Mouse (Mus musculus) fat pad, adult 2 months (tissue): ENCODE measurements around the gene Strn3.
"Not testable (repeated sequence)": the region's sequence is repeated elsewhere in the genome, so short reads cannot be mapped to it uniquely, and the experiment has no call there.

ENCODE experiments used
- DNase-seq: peaks from one replicate; pipeline ENCODE4 v3.0.0-alpha.2; 2011; ENCODE audit warnings: low read depth, low spot score; ENCODE audit errors: extremely low read depth

Strn3 gene

DNA sequence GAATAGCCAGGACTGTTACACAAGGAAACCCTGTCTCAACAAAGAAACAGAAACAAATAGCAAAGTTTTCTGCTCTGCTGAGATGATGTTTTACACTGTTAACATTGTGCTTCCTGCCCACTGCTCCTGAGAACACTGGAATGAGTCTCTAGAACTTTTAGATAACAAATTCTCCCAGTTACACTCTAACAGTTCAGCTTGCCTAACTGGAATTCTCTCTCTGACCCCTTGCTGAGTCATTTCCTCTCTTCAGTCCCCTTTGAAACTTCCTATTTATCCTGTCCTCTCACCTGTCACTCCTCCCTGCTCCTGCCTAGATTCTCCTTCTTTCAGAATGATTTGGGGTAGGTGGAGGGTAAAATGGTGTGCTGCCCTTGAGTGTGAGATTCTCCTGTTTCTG, 2.4 kb upstream of the Strn3 start:
- no peak for DNase-seq

DNA sequence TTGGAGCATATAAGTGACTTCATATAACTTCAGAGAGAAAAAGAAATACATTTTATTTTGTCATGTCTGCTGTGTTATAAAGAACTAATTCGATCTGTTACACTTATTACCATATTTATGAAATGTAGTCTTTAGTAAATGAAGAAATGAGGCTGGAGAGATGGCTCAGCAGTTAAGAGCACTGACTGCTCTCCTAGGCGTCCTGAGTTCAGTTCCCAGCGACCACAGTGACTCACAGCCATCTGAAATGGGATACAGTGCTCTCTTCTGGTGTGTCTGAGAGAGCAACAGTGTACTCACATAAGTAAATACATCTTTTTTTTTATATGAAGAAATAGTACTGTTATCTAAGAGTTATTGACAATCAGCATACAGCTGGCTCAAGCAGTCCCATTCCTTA, 1.7 kb upstream of the Strn3 start:
- DNase-seq = no peak

DNA sequence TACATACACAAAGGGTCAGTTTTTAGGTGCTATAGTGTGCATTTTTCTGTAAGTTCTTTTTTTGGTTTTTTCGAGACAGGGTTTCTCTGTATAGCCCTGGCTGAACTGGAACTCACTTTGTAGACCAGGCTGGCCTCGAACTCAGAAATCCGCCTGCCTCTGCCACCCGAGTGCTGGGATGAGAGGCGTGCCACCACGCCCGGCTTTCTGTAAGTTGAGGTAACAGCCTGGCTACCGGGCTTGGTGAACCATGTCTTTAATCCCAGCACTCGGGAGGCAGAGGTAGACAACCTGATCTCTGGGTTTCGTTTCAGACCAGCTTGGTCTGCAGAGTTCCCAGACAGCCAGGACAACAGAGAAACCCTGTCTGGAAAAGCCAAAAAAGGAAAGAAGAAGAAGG, 1.2 kb upstream of the Strn3 start:
- not testable (repeated sequence) for DNase-seq

DNA sequence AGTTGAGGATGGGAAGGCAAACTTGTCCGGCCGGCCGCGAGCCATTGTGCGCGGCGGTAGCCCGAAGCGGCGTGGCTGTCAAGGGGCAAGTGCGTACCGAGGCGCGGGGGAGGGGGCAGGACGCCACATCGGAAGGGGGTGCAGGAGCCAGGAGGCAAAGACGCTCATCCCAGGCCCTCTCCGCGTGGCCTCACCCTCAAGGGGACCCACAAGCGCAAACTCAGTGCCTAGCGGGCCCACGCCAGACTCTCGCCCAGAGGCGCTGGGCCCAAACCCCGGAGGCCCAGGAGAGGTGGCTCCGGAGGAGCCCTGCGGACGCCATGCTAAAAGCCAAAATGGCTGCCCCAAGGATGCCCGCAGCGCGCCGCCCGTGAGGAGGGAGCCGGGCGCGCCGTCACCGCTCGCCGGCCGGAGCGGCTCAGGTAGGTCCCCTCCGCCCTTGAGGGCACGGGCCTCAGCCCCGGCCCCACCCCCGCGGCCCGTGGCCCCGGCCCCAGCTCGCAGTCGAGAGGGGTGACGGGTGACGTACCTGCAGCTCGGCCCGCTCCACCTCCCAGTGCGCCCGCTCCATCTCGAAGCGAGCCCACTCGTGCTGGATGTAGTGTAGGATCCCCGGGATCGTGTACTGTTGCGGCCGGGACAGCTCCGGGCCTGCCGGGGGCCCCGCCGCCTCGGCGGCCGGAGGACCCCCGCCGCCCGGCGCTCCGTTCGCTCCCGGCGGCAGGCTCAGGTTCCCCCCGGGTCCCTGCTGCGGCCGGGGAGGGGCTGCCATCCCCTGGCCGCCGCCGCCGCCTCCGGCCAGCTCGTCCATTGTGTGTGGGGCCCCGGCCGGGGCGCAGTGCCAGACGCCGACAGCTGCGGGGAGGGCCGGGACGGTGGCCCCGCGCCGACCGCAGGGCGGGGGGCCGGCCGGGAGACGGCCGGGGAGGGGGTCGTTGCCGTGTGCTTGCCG, 528 bp downstream of the Strn3 start, which contains the start of gene Ap4s1:
TSS of gene Ap4s1 (plus strand) at position 141 of the 952 bp plus-strand sequence.
- DNase-seq = no peak

DNA sequence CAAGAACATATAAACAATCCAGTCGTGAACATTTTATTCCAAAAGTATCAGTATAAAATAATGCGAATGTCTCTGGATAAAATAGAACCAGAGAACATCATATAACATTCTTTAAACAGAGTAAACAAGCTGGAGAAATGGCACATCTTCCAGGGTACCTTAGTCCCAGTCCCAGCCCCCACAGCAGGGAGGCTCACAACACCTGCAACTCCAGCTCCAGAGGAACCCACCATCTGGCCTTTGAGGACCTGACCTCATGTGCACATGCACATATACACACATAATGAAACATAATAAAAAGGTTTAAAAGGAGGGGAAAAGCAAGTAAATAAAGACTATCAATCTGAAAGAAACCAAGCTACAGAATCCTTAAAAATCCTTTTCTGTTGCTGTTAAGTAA, 3.2 kb downstream of the Strn3 start:
- DNase-seq = no peak

DNA sequence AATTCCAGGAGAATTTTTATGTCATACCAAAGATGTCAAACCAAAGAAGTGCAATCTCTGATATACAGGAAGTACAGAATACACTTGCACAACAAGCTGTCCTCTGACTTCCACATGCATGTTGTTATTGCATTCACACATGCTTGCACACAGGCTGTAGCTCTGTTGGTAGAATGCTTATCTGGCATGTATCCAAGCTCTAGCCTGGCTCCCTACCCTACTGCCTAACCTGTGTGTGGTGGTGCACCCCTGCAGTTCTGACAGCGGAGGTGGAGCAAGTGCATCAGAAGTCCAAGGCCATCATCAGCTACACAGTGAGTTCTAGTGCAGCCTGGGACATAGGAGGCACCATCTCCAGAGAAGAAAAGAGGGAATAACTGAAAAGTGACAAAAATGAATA, 12.9 kb downstream of the Strn3 start:
- DNase-seq = no peak

DNA sequence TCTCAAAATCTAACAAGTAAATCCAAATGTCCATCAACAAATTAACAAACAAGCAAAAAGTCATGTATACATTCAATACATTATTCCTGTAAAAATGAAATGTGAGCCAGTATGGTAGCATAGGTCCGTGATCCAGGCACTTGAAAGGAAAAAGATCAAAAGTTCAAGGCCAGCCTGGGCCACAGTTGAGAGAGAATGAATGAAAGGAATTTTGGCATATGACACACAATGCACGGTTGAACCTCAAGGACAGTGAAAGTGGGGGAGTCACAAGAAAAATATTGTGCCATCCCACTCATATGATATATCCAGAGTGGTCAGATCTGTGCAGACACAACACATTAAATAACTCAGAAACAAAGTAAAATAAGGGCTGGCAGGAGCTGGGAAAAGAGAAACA, 15.3 kb downstream of the Strn3 start:
- DNase-seq = no peak

DNA sequence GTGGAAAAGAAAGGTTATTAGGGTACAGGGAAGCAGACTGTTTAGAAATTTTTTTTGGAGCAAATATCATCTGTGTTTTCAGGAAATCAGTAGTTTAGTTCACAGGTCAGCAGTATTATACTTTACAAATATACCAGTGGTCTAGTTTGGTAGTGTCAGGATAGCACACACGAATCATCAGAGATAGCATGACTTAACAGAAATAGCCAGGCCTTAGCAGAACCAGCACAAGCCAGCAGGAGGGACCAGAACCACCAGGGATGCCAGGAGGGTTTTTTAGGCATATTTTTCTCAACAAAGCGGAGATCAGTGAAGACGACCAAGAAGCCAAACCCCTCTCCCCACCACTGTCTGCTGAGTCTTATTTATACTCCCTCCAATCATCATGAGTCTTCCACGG, 18.4 kb downstream of the Strn3 start:
- DNase-seq = no peak

DNA sequence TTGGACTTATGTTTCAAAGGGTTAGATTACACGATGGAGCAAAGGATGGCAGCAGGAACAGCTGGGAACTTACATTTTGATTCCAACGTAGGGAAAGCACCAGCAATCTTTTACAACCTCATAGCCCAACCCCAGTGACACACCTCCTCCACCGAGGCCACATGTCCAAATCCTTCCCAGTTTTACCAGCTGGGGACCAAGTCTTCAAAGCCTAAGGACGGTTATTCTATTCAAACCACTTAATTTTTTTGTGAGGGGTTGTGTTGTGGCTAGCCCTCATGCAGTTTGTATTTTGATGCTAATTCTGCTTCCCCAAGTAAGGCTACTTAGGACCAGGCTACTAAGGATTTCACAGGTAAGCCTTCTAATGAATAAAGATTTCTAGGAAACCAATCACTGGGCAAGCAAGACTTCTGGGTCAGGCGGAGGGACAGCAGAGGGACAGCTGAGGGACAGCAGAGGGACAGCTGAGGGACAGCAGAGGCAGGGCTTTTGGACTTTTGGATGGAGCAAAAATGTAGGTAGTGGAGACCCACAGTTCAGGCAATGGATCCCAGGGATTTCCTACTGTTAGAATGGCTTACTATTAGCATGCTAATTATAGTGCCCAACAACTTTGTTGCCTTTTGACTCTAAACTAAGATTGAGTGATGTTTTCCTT, 20.3 kb downstream of the Strn3 start:
- no peak for DNase-seq

DNA sequence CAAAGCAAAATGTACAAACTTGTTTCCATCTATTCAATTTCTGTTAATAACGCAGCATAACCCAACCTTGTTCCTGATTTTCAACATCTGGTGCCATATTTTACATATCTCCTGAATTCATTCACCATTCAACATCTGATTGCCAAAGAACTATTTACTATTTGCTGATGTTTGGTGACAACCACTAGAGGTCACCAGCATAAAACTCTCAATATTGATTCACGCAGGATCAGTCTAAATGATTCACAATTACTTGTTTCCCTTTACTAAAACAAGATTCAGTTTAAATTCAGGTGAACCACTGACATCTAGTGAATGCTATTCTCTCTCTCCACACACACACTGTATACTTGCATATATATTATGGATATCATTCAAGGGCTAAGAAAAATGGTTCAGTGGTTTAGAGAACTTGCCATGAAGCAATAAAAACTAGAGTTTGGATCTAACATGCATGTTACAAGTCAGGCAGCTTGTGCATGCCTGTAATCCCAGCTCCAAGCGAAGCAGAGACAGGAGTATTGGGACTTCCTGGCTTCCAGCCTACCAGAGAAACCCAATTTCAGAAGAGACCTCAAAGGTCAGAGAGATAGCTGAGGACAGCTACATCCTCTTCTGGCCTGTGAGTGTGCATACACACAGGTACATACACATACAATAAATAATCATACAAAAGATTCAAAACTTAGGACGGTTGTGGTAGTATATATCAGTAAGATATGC, 24.8 kb downstream of the Strn3 start:
- no peak for DNase-seq

DNA sequence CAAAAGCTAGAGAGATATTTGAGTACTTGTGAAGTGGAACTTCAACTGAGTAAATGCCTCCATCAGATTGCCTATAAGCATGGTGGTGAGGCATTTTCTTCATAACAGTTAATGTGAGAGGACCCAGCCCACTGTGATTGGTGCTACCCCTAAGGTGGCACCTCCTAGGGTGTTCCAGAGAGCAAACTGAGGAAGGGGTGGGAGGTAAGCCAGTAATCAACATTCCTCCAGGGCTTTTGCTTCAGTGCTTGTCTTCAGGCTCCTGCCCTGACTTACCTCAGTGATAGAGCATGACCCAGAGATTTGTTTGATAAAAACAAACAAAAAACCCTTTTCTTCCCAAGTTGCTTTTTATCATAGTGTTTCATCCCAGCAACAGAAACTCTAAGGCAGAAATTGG, 27.8 kb downstream of the Strn3 start:
- DNase-seq = no peak

DNA sequence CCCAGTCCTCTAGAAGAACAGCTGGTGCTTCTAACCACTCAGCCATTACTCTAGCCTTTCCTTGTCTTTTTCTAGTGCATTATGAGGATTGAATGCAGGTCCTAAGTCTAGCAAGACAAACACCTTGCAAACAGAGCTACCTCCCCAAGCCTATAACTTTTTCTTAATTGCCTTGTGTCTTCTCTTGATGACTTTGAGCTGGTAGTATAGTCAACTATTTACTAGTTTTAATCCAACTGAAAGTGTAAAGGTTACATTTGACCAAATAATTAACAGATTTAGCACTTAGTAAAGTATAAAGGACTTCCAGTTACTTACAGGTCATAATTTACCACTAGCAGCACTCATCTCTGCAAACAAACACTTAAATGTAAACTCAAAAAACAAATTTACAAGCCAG, 28.7 kb downstream of the Strn3 start:
- no peak for DNase-seq

DNA sequence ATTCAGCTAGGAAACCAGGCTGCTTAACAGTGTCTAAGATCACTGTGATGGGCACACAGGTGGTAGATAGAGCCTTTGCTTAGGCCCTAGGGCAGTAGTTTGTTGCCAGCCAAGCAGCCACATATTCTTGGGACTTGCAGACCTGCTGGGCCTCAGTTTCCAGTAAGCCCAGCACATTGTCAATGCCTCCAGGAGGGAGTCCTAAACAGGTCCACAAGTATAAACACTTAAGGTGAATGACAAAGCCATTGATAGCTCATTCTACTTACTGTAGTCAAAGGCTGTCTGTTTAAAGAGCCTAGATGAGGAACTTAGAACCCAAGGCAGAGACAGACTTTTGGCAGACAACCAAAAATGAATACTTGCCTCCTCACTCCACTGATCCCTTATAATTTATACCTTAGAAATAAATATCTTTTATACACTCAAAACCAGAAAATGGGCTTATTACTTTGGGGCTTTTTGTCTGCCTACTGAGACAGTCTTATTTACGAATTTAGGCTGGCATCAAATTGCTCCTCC, 35.7 kb downstream of the Strn3 start:
- no peak for DNase-seq

DNA sequence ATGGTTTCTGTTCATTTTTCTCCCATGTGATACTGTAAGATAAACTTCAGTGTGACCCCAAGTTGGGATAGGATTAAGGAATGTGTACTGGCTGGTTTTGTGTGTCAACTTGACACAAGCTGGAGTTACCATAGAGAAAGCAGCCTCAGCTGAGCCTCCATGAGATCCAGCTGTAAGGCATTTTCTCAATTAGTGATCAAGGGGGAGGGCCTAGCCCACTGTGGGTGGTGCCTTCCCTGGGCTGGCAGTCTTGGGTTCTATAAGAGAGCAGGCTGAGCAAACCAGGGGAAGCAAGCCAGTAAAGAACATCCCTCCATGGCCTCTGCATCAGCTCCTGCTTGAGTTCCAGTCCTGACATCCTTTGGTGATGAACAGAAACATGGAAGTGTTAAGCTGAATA, 42.3 kb downstream of the Strn3 start:
- DNase-seq = not testable (repeated sequence)

DNA sequence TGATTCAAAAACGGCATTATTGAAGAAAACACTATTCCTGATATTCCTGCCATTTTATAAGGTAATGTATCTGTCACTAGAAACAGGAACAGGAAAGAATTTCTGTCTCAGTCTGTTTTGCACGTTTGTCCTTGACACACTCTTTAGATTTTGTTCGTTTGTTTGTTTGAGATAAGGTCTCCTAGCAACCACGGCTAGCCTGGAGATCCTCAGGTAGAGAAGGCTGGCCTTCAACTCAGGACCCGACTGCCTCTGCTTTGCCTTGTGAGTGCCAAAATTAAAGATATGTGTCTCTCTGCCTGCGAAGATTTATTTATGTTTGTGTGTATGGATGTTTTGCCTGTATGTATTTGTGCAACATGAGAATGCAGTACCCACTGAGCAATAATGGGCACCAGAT, 49.8 kb downstream of the Strn3 start:
- DNase-seq = no peak

DNA sequence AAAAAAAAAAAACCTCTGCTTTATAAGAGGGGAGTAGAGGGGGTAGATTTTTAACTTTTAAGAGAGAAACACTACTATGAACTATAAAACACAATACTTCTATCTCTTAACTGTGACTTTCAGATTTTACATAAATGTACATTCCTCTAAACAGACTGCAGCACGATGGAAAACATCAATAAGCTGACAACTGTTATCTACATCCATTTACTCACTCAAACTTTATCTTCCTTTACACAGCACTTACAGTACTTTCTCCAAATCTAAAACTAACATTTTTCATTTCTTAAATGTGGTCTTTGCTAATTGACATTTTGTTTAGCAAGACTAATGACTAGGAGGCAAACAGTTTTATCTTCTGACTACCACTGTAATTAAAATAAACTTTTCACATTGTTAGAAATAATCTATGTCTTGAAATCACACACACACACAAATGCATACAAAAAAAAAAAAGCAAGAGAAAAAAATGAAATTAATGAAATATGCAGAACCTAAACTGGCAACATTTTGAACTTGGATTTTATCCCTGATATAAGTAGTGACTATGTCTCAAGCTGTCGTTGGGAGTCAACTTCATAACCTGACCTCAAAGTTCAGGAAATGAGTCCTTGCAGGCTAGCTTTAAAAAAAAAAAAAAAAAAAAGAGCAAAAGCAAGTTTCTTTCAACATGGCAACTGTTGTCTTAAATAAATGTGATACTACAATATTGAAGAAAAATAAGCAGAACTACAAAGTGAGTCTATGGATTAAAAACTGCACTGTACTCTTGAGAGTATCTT, 54.8 kb downstream of the Strn3 start:
- no peak for DNase-seq

DNA sequence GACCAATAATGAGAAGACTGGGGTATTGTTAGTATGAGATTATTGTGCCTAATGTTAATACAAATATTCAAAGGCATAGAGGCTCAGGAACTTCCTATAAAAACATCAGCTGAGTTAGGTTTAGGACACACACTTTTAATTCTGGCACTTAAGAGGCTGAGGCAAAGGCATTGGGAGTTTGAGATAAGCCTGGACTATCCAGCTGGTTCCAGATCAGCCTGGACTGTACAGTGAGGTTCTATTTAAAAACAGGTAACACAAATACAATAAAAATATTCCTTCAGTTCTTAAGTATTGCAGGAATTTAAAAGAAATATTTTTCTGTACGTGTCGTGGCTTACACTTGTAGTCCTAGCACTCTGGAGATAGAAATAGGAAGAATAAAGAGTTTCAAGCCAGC, 55.4 kb downstream of the Strn3 start:
- no peak for DNase-seq

DNA sequence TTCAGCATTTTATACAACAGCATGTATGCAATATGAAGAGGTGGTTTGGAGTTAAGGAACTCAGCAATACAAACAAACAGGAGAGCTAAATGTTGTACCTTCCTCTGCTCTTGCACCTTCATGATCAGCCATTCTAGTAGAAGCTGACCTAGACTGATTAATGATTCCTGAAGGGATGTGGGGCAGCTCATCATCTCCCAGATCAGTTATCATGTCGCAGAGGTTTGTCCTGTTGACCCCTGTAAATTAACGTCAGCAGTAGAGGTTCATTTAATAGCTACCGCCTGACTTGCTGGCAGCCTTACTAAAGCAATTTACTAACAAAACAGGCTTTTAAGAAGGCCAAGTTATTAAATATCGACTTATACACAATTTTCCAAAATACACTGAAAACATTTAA, 58.2 kb downstream of the Strn3 start:
- DNase-seq = no peak

DNA sequence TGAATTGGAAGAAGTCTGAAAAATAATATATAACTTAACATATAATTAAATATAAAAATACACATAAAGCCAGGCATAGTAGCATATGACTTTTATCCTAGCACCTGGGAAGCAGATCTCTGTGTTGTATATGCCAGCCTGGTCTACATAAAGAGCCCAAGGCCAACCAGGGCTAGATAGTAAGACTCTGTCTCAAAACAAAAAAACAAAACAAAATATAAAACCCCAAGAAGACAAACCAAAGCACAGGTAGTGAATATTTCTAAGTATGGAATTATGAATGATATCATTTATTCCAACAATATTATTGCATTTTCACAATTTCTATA, 68.4 kb downstream of the Strn3 start:
- no peak for DNase-seq

DNA sequence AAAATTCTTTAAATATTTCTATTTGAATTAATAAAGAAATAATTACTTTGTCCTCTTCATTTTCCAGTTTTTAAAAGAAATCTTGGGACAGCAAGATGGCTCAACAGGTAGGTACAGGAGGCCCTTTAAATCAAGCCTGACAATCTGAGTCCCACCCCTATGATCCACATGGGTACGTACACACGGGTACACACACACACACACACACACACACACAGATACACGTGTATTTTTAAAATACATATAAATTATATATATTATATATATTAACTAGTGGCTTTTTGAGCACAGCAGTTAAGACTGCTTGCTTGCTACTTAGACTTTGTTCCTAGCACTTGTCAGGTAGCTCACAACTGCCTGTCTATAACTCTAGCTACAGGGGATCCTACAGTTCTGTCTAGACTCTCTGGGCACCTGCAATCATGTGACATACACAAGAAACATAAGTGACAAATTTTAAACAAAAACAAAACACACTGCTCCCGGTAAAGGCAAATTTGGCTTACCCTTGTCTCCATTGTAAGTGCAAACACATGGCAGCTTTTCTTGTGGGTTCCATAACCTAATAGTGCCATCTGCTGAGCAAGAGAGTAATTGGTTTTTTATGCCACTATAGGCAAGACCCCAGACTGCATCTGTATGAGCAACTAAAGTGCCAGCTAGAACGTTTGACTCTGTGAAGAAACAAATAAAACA, 68.9 kb downstream of the Strn3 start:
- no peak for DNase-seq
